Mouse (Mus musculus): ENCODE results near the gene Gm21887. TPM values are rescaled to one million over a fixed set of nuclear protein-coding genes. Genes with fewer than 3 reads are reported as not detected.
"Not testable (repeated sequence)": the region's sequence is repeated elsewhere in the genome, so short reads cannot be mapped to it uniquely, and the experiment has no call there.

Gm21887 gene
- polyA plus RNA-seq, 1 experiment from 2014 or later: 273 TPM

DNA sequence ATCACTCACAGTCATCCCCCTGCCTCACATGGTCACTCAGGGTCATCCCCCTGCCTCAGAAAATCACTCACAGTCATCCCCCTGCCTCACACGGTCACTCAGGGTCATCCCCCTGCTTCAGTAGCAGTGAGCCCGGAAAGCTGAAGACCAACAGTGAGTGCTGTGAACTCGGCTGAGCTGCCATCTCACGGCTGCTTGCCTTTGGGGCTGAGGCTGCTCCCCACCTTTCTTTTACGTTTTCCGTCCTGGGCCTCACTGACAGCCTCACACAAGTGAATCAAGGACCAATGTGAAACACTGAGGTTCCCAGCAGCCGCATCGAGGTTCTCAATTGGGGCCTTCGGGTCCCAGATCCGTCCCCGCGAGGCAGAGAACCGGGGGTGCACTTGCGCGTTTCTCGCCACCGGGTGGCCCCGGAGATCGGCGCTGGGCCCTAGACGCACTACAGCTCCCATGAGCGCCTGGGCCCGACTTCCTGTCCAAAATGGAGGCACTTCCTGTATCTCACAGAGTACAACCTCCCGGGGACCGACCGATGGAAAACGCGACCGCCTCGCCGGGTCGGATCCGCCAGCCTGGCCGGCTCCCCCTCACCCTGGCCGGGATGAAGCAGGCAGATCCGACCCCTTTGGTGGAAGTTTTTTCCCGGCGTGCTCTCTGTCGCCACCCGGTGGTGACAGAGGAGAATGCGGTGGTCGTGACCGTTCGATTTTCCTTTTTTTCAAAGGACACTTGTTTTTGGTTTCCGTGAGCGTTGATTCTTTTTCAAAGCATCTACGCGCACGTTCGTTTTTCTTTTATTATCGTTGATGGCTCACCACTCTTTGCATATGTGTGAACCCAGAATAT is 22.7 kb upstream of the Gm21887 start:
- H3K9me3 ChIP-seq: peaks cover 41% of the 10 kb centered on the region
- H3K27ac ChIP-seq: not testable (repeated sequence)
- 56% methylated on average over 51 of the region's 51 CpGs for WGBS

DNA sequence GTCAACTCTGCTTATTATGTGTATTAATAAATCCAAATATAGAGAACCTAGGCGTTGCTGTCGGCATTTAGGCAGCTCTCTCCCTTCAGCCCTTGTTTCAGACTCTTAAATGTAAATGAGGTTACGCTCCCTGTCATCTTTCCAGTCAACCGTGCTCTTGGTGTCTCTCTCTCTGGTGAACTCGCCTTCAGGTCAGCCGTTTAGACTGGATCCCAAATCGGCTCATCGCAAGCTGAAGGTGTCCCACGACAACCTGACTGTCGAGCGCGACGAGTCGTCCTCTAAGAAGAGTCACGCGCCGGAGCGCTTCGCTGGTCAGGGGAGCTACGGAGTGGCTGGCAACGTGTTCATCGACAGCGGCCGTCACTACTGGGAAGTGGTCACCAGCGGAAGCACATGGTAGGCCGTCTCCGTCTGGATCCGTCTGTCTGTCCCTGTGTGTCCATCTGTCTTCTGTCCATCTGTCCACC is 22.1 kb upstream of the Gm21887 start:
- H3K9ac ChIP-seq; ATAC-seq (ENCODE audit: insufficient read depth, low FRiP score, low read depth); H3K4me3 ChIP-seq (replicated peaks); H3K27ac ChIP-seq; H3K27me3 ChIP-seq (replicated peaks); H3K4me2 ChIP-seq; H3K4me1 ChIP-seq: not testable (repeated sequence)
- Histone ChIP-seq H3K36me3 (peaks cover 43% of the 10 kb centered on the region), H3K9me3 (peaks cover 41% of the 10 kb centered on the region)
- WGBS: 86% methylated on average over 28 of the region's 28 CpGs

More for the DNA sequence above, 22.7 kb upstream of the Gm21887 start:
- Histone ChIP-seq H3K36me3 (peaks cover 49% of the 10 kb centered on the region), H3K4me2 (peak overlapping the region; percentile 20), H3K4me3 (replicated peaks) (peak overlapping the region; percentile 13)
- ATAC-seq (ENCODE audit: insufficient read depth, low FRiP score, low read depth): peak; percentile 91
- H3K9ac ChIP-seq; H3K27me3 ChIP-seq (replicated peaks); H3K4me1 ChIP-seq: not testable (repeated sequence)

DNA sequence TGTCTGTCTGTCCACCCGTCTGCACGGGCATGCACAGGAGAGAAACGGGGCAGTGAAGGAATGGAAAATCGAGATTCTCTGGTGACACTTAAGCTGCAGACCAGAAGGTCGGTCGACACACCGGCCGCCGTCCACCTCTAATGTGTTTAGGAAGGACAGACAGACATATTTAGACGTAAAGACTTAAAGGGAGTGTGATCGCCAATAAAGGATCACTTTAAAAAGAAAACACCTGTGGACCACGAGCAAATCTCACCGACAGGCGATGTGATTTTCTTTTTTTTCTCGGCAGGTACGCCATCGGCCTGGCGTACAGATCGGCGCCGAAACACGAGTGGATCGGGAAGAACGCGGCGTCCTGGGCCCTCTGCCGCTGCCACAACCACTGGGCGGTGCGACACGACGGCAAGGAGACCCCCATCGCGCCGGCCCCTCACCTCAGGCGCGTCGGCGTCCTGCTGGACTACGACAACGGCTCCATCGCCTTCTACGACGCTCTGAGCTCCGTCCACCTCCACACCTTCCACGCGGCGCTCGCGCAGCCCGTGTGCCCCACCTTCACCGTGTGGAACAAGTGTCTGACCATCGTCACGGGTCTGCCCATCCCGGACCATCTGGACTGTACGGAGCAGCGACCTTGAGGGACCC is 20.8 kb upstream of the Gm21887 start:
- not testable (repeated sequence) for H3K27ac ChIP-seq; H3K9ac ChIP-seq; H3K4me1 ChIP-seq; H3K4me2 ChIP-seq; H3K4me3 ChIP-seq (replicated peaks); H3K27me3 ChIP-seq (replicated peaks)
- 92% methylated on average over 56 of the region's 56 CpGs for WGBS
- peak; percentile 21 for ATAC-seq (ENCODE audit: insufficient read depth, low FRiP score, low read depth)
- peaks cover 40% of the 10 kb centered on the region for H3K36me3 ChIP-seq
- peaks cover 38% of the 10 kb centered on the region for H3K9me3 ChIP-seq

DNA sequence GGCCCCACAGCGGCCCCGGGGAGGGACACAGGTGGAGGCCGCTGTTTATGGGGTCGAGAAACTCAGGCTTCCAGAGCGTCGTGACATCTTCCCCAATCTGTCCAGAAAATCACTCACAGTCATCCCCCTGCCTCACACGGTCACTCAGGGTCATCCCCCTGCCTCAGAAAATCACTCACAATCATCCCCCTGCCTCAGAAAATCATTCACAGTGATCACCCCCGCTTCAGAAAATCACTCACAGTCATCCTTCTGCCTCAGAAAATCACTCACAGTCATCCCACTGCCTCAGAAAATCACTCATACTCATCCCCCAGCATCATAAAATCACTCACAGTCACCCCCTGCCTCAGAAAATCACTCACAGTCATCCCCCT is 20.3 kb upstream of the Gm21887 start:
- not testable (repeated sequence) for ATAC-seq (ENCODE audit: insufficient read depth, low FRiP score, low read depth); H3K4me2 ChIP-seq; H3K4me1 ChIP-seq; H3K27ac ChIP-seq; H3K9ac ChIP-seq; H3K27me3 ChIP-seq (replicated peaks); H3K4me3 ChIP-seq (replicated peaks)
- 82% methylated on average over 8 of the region's 8 CpGs for WGBS
- H3K36me3 ChIP-seq: peaks cover 40% of the 10 kb centered on the region
- H3K9me3 ChIP-seq: peaks cover 35% of the 10 kb centered on the region

DNA sequence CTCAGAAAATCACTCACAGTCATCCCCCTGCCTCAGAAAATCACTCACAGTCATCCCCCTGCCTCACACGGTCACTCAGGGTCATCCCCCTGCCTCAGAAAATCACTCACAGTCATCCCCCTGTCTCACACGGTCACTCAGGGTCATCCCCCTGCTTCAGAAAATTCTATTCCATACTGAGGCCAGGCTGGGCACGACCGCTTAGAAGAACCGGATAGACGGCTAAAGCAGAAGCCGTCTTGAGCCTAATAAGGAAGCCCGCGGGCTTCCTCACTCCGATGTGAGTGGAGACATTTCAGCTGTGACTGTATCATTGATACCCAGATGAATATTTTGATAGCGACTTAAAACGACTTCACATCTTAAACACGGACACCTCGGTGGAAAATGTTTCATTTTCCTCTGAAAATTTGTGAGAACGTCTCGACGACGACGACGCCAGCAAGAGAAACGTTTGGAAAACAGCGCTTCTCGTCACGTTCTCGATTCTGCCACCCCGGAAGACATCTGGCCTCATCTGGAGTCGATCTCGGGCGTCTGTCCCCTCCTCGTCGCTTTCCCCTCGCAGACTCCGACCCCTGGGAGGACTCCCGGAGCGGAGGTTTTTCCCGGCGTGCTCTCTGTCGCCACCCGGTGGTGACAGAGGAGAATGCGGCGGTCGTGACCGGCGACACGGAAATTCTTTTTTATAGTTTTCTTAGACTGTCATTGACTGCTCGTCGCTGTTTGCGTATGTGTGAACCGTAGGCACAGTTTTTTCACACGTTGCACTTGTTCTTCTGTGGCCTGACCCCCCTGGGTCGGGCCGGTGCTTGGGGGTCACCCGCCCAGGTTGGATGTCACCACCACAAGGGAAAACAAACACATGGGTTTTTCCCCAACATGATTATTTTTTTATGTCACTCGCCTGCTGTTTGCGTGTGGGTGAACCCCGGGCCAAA is 19.5 kb upstream of the Gm21887 start:
- H3K27me3 ChIP-seq (replicated peaks); H3K4me2 ChIP-seq; ATAC-seq (ENCODE audit: insufficient read depth, low FRiP score, low read depth); H3K4me1 ChIP-seq; H3K4me3 ChIP-seq (replicated peaks); H3K9ac ChIP-seq; H3K27ac ChIP-seq: not testable (repeated sequence)
- peaks cover 27% of the 10 kb centered on the region for H3K9me3 ChIP-seq
- WGBS: 74% methylated on average over 56 of the region's 56 CpGs
- H3K36me3 ChIP-seq: peaks cover 35% of the 10 kb centered on the region

DNA sequence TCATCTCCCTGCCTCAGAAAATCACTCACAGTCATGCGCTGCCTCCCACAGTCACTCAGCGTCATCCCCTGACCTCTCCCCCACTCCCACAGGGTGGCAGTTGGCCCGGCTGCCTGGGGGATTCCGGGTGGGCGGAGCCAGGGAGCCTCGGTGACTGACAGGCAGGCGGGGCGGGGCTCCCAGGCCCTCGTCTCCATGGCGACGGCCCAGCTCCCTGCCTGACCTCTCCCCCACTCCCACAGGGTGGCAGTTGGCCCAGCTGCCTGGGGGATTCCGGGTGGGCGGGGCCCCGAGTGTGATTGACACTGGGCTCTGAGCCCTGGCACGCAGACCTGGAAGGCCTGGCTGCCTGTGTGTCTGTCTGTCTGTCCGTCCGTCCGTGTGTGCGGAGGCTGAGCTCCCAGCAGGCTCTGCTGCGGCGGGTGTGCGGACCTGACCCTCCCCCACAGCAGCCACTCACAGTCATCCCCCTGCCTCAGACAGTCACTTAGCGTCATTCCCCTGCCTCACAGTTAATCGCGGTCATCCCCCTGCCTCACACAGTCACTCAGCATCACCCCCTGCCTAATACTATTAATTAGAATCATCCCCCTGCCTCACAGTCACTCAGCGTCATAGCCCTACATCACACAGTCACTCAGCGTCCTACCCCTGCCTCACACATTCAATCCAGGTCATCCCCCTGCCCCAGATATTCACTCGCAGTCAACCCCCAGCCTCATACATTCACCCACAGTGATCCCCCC is 18.2 kb upstream of the Gm21887 start:
- peaks cover 27% of the 10 kb centered on the region for H3K36me3 ChIP-seq
- H3K4me3 ChIP-seq (replicated peaks); H3K27ac ChIP-seq; H3K27me3 ChIP-seq (replicated peaks); H3K4me1 ChIP-seq; H3K9ac ChIP-seq: not testable (repeated sequence)
- H3K9me3 ChIP-seq: peaks cover 21% of the 10 kb centered on the region
- 0 out of 2 replicates have a peak, but pooled peaks have one; percentile 20 for ATAC-seq (ENCODE audit: insufficient read depth, low FRiP score, low read depth)
- 13% methylated on average over 14 of the region's 28 CpGs for WGBS
- peak overlapping the region; percentile 33; the same call in 1 of the 2 replicates for H3K4me2 ChIP-seq

DNA sequence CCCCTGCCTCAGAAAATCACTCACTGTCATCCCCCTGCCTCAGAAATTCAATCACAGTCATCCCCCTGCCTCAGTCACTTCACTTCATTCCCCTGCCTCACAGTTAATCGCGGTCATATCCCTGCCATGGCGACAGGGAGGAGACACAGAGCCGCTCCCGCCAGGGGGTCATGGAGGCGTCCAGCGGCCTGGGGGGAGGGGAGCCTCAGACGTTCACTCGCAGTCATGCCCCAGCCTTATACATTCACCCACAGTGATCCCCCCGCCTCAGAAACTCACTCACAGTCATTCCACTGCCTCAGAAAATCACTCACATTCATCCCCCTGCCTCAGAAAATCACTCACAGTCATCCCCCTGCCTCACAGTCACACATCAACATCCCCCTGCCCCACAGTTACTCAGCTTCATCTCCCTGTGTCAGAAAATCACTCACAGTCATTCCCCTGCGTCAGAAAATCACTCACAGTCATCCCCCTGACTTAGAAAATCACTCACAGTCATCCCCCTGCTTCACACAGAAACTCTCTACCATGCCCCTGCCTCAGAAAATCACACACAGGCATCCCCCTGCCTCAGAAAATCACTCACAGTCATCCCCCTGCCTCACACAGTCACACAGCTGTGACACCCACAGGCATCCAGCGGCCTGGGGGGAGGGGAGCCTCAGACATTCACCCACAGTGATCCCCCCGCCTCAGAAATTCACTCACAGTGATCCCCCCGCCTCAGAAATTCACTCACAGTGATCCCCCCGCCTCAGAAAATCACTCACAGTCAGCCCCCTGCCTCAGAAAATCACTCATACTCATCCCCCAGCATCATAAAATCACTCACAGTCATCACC is 17.2 kb upstream of the Gm21887 start:
- not testable (repeated sequence) for H3K4me2 ChIP-seq; ATAC-seq (ENCODE audit: insufficient read depth, low FRiP score, low read depth); H3K4me3 ChIP-seq (replicated peaks); H3K4me1 ChIP-seq; H3K27me3 ChIP-seq (replicated peaks); H3K27ac ChIP-seq; H3K9ac ChIP-seq
- Histone ChIP-seq H3K9me3 (peaks cover 20% of the 10 kb centered on the region), H3K36me3 (peaks cover 23% of the 10 kb centered on the region)
- WGBS: 17% methylated on average over 5 of the region's 15 CpGs

- not testable (repeated sequence) for H3K9ac ChIP-seq; H3K4me2 ChIP-seq; H3K27me3 ChIP-seq (replicated peaks); H3K27ac ChIP-seq; ATAC-seq (ENCODE audit: insufficient read depth, low FRiP score, low read depth); H3K4me3 ChIP-seq (replicated peaks); H3K4me1 ChIP-seq
- H3K36me3 ChIP-seq: peaks cover 19% of the 10 kb centered on the region
- H3K9me3 ChIP-seq: peaks cover 17% of the 10 kb centered on the region
- no CpG with 5 or more reads among the region's 8 CpGs for WGBS
These were observed 16.4 kb upstream of the Gm21887 start for GRCm38 (mm10) chrX:169992951-169993547.

DNA sequence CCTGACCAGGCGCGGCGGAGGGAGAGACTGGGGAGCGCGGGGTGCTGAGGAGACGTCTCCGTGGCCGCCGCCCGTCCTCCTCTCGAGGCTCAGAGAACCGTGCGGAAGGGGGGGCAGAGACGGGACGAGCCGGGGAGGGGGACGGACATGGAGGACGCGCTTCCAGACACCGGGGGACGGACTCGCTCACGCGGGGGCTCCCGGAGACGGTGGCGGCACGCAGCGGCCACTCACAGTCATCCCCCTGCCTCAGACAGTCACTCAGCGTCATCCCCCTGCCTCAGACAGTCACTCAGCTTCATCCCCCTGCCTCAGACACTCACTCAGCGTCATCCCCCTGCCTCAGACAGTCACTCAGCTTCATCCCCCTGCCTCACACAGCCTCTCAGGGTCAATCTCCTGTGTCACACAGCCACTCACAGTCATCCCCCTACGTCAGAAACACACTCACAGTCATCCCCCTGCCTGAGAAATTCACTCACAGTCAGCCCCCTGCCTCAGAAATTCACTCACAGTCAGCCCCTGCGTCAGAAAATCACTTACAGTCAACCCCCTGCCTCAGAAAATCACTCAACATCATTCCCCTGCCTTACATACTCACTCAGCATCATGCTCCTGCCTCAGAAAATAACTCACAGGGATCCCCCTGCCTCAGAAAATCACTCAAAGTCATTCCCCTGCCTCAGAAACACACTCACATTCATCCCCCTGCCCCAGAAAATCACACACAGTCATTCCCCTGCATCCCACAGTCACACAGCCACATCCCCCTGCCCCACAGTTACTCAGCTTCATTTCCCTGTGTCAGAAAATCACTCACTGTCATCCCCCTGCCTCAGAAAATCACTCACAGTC is 15.2 kb upstream of the Gm21887 start:
- not testable (repeated sequence) for H3K4me3 ChIP-seq (replicated peaks); H3K9ac ChIP-seq; H3K9me3 ChIP-seq; H3K27me3 ChIP-seq (replicated peaks); H3K4me2 ChIP-seq; H3K36me3 ChIP-seq; H3K27ac ChIP-seq; ATAC-seq (ENCODE audit: insufficient read depth, low FRiP score, low read depth); H3K4me1 ChIP-seq
- WGBS: 15% methylated on average over 3 of the region's 33 CpGs
